Mouse (Mus musculus) G1E (cell line): ENCODE data around the gene 3110009E18Rik.

Source experiments
- CTCF ChIP-seq: IDR thresholded peaks from 2 replicates; pipeline ENCODE4 v1.5.1; 2012; ENCODE audit warnings: low read depth, low read length, inconsistent platforms, mixed read lengths
- GATA1 ChIP-seq: IDR thresholded peaks from 2 replicates; pipeline ENCODE4 v1.6.1; 2012; ENCODE audit warnings: borderline replicate concordance, low read length, inconsistent platforms, mixed read lengths
- GATA2 ChIP-seq: IDR thresholded peaks from 2 replicates; pipeline ENCODE4 v1.6.1; 2012; ENCODE audit warnings: low read depth, low read length, inconsistent platforms, borderline replicate concordance
- POLR2AphosphoS5 ChIP-seq: IDR thresholded peaks from 2 replicates; pipeline ENCODE4 v1.6.1; 2012; ENCODE audit warnings: low read depth, low read length, inconsistent platforms; ENCODE audit not compliant: insufficient replicate concordance
- TAL1 ChIP-seq: conservative IDR thresholded peaks from 2 replicates; pipeline ENCODE4 v1.6.1; 2012; ENCODE audit warnings: low read depth, low read length, inconsistent platforms, mixed read lengths

DNA sequence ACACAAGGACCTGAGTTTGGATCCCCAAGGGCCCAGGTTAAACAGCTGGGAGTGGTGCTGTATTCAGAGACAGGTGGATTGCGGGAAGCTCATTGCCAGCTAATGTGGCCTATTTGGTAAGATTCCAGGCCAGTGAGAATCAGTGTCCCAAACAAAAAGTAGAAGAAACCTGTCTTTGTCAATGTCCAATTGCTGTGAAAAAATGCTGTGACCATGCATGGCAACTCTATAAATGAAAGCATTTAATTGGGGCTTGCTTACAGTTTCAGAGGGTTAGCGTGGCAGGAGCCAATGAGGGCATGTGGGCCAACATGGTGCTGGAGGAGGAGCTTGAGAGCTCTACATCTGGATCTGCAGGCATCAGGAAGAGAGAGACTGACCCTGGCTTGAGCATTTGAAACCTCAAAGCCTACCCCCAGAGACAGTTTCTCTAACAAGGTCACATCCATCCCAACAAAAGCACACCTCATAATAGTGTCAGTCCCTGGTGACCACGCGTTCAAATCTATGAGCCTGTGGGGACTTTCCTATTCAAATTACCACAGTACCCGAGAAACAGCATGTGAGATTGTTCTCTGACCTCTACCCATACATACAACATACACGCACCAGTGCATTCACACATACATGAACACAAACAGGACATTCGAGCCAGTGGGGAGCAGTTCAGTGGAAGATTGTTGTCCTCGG lies 24.7 kb downstream of the 3110009E18Rik start:
- TF ChIP-seq CTCF (no peak), POLR2AphosphoS5 (no peak), GATA1 (no peak), TAL1 (no peak), GATA2 (no peak)
